Mouse (Mus musculus) lung, adult 18-20 months (tissue): Measurements from ENCODE around the gene Gcc1.

Experiments used
- DNase-seq, 2 experiments: peaks; one replicate each; pipeline ENCODE4 v3.0.0; 2022; ENCODE audit warnings: mixed read lengths in 2 of 2

Gene Gcc1

GRCm38 (mm10) chr6:28428290-28428689, at the start of gene Gcc1:
Gene Gcc1 (minus strand): TSS chr6:28428390.
- no peak for DNase-seq

GRCm38 (mm10) chr6:28474839-28475238, 46.6 kb upstream of the Gcc1 start, which contains the start of gene Snd1:
Gene Snd1 (plus strand): TSS chr6:28475139.
- DNase-seq, result no peak

DNA sequence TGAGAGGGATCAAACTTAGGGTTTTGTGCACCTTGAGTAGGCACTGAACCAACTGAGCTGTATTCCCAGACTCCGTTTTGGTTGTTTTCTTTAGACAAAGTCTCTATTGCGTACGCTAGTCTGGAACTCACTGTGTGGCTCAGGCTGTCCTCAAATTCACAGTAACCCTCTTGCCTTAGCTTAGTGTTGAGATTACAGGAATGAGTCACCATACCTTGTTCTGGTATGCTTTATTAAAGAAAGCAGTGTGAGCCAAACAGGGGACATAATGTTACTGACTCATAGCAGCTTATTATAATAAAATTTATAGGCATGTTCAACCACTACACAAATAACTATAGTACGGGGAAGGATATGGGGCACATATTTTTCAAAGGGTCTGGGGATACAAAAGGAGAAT, 46.0 kb upstream of the Gcc1 start:
- no peak for DNase-seq

GRCm38 (mm10) chr6:28471284-28472035, 43.3 kb upstream of the Gcc1 start:
- no peak for DNase-seq

- no peak for DNase-seq
These were observed 42.4 kb upstream of the Gcc1 start for GRCm38 (mm10) chr6:28470621-28471020.

DNA sequence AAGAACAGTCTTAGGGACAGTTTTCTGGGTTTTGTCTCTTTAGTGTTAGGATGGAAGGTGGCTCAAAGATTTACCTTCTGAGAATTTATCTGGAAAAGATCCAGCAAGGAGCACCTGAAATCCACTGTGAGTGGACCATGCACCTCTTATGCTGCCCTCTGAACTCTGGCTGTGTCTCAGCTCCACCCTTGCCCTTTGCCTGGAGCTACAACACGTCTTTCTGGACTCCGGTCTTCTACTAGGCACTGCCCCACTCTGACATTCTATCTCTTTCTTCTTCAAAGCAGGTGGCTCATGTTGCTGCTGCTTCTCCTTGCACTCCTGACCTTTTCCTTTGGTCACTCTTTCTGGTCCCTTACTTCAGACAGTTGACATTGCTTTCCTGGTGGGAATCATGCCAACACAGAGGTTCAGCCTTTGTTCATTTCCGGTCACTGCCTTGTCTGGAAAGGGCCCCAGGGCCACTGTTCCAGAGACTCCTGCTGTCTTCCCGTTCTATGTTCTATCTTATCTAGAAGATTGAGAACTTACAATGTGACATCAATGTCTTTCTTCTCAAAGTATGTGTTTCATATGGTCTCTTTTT, 41.9 kb upstream of the Gcc1 start:
- no peak for DNase-seq

DNA sequence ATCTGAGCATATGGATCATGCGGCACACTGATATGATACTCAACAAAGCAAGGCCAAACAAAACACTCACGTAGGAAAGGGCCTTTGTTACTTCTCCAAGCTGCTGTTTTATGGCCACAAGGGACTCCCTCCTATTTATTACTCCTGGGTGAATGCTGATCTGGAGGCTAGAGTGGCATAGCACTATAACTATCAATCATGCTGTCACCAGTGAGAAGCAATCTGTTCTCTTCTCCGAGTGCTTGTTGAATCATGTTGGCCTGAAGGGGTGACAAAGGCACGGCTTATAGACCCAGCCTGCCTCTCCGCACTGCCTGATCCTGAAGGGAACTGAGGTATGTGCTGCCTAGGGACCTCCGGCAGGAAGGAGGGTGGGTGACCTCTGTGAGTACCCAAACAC, 36.4 kb upstream of the Gcc1 start:
- no peak for DNase-seq

GRCm38 (mm10) chr6:28460534-28460933, 32.3 kb upstream of the Gcc1 start:
- DNase-seq, result peak; percentile 67 to 74

DNA sequence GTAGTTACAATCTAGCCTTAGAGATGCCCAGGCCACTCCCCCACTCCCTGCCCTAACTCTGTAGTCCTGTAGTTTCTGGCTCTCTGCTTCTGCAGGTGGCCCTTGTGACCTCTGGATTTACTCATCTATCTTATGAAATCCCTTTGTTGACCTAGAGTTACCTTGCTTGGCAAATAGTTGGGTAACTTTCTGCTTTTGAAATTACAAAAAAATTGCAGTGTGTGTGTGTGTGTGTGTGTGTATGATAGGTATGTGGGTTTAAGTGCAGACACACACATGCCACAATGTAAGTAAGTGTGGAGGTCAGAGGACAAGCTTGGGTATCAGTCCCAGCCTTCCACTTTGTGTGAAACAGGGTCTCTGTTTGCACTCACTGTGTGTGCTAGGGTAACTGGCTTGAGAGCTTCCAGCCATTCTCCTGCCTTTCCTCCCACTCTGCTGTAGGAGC, 31.1 kb upstream of the Gcc1 start:
- DNase-seq, result peak in 1 of 2 experiments; percentile 5

DNA sequence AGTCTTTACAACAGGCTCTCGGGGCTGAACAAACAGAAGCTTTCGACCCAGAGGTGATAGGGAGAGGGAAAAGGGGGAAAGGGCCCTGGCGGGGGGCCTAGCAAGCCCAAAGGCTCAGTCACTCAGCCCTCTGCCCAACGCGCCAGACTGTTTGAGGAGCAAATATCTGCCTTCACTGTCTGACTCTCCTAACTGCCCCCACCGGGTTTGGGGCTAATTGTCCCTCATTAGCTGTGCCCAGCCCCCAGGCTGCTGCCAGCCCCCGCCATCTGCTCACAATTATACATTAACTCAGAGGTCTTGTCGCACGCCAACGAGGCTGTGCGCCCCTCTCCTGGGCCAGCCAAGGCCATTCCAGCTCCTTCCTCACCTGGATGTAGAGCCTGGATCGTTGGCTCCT, 22.8 kb upstream of the Gcc1 start:
- DNase-seq, result no peak

GRCm38 (mm10) chr6:28450481-28450880, 22.3 kb upstream of the Gcc1 start:
- no peak for DNase-seq

- no peak for DNase-seq
These were observed 21.1 kb upstream of the Gcc1 start, which contains the start of gene Pax4 for GRCm38 (mm10) chr6:28449253-28449652. Gene Pax4 (minus strand): TSS chr6:28449353.

DNA sequence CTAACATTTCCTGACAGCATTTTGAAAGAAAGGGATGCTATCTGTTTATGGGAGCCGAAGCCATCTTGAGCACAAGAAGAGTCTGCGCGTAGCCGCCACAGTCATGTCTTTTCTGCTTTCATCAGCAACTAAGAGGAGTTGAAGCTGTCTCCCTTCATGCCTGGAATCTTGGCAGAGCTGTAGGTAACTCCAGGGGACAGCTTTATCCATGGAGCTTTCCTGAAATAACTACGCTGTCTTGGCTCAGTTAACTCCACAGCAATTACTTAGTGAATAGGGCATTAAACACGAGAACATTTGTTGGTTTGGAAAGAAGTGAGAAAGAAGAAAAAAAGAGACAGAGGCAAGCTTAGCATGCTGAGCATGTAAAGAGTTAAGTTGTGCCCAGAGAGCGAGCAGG, 19.7 kb upstream of the Gcc1 start:
- no peak for DNase-seq

DNA sequence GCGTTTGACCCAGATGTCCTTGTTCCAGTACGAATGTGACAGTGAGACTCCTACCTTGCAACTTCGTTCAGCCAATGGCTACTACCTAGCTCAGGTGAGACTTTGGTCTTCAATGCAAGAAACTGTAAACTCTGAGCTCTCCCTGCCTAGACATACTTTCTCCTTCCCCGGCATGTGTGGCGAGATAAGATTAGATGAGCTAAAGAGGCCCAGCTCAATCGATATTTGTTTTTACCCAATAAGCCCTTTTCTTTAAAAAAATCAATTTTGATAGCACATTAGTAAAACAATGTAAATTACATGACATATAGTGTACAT, 3.3 kb upstream of the Gcc1 start:
- DNase-seq, result no peak

DNA sequence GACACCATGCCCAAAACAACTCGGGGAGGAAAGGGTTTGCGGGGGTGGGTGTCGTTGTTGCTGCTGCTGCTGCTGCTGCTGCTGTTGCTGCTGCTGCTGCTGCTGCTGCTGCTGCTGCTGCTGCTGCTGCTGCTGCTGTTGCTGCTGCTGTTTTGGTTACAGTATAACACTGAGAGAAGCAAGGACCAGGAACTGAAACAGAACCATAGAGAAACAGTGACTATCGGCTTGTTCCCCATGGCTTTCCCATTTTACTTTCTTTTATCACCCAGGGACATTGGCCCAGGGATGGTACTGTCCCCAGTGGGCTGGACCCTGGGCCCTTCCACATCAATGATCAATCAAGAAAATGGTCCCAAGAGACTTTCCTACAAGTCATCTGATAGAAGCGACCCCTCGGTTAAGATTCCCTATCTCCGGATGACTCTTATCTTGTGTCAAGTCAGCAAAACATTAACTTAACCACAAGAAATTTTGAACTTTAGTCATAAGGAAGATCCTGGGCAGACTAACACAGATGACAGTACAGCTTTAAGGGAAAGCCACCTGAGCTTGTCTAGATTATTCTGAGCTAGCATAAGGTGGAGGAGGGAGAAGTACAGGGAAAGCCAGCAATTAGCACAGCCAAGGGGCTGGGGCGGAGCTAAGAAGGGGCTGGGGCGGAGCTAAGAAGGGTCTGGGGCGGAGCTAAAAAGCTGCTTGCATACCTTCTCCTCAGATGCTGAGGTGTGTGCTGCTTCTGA, 2.8 kb upstream of the Gcc1 start:
- DNase-seq, result peak; percentile 39 to 53

GRCm38 (mm10) chr6:28429870-28430269, 1.7 kb upstream of the Gcc1 start:
- no peak for DNase-seq

DNA sequence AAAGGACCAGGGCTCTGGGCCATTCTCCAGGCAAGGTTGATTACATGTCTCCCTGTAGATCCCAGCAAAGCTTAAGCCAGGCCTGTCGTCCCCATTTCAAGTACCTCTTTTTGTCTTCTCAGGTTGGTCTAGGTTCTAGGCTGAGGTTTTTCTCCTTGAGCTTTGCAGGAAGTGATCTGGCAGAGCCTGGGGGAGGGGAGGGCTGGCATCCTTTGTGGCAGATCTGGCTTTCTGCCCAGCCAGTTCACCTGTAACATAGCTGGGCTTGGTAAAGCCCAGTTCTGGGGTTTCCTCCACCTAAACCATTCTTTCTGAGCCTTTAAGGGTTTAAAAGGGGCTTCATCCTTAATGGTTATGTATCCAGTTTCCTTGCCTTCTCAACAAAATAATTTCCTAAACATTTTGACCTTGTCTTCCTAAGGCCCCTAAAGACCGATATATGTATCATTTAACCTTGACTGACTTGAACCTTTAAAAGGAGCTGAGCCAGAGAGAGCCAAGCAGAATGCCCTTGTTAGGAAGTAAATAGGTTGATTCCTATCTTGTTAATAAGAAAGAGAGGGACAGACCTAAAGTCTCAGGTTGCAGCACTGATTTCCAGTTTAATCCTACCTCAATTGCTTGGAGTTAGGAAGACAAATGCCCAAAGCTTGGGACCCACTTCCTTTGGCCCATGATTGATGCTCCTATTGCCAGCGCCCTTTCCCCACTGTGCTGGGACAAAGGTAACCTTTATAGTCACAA, 922 bp downstream of the Gcc1 start, which contains the start of gene Fscn3:
Gene Fscn3, plus strand, starts transcription at position 694 of the 744 bp plus-strand sequence.
- peak; percentile 32 to 55 for DNase-seq

DNA sequence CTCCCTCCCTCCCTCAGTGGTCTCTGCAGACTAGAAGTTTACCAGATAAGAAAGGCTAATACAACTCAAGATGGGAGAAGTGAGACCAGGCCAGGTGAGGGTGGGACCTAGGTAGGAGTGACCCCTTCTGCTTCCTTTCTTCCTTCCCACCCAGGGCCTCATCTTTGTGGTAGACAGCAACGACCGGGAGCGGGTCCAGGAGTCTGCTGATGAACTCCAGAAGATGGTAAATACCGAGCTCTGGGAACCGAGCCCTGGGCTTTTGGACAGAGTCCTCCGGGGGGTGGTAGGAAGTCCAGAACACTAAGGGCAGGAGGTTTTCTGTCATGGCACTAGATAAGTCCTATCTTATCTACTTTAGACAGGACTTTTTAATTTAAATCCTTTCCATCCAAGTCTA, 3.2 kb downstream of the Gcc1 start:
- DNase-seq, result no peak

DNA sequence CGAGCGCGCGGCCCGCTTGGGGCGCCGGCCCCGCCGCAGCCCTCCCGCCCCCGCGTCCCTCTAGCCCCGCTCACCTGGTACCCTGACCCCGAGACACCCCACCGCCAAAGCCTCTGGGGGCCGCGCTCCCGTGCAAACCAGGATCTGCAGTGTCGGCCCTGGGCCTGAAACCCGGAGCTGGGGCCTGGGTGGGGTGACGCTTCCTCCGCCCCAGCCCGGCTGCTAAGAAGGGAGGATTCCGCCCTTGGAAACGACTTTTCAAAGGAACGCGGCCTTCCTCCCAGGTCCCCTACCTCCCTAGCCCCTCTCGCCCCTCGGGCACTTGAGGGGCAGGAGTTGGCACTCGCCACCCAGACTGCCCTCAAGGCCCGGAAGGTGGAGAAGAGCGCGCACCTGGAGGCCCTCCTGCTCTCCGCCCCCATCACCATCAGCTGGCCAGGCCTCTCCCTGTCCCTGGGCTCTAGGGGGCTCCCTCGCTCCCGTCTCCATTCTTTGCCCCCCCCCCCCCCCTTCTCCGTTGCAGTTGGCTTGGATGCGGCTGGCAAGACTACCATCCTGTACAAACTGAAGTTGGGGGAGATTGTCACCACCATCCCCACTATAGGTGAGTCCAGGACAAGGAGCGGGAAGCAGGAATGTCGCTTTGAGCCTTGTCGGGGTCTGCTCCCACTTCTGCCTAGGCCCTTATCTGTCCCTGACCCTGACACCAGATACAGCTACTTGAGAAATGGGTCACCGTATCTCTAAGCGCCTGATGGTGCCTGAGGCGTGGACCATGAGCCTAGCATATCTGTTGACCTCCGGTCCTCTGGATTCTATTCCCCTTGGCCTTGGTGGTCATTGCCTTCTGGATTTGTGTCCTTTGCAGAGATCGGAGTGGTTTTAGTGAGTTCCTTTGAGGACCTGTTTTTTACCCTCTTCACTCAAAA, 4.2 kb downstream of the Gcc1 start:
- peak; percentile 62 to 72 for DNase-seq

DNA sequence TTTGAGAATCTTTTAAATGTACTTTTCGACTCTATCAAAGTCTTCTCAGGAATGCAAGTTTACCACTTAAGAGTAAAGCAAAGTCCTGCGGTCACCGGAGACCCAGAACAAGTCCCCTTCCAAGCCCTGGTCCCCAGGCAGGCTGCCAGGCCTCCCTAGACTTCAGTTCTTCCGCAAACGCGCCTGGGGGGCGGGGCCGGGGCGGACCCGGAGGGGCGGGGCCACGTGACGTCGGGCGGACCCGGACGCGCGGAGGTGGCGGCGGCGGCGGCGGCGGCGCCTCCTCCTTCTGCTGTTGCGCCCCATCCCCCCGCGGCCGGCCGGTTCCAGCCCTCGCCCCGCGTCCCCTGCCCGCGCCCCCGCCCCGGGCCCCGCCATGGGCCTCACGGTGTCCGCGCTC, 4.9 kb downstream of the Gcc1 start, which contains the start of gene Arf5:
Gene Arf5, plus strand, starts transcription at position 248 of the 400 bp plus-strand sequence.
- peak; percentile 93 to 95 for DNase-seq

- DNase-seq, result no peak
These were observed 5.4 kb downstream of the Gcc1 start for GRCm38 (mm10) chr6:28422651-28423290.
